Mouse (Mus musculus) limb, embryonic 14.5 days (tissue): ENCODE results near the gene Asb17. TPM values are rescaled to one million over a fixed set of nuclear protein-coding genes. Genes with fewer than 3 reads are reported as not detected.

Experiments used
- ATAC-seq: fragments of 200-750 bp; cut with Nextera tagmentation; 2 replicates; pipeline ENCODE4 v1.8.0; 2017; ENCODE audit warnings: low read depth, moderate number of reproducible peaks, moderate TSS enrichment; ENCODE audit not compliant: low FRiP score
- DNase-seq: peaks from one replicate; pipeline ENCODE4 v3.0.0-alpha.2; 2015; ENCODE audit warnings: low spot score
- H3K27ac ChIP-seq: fragments of 300-500 bp; sonication (generic); replicated peaks from 2 replicates; pipeline ENCODE4 v1.5.1; 2014; ENCODE audit warnings: low read depth, mild to moderate bottlenecking, low read length, moderate library complexity, mixed read lengths
- H3K27me3 ChIP-seq: fragments of 300-500 bp; sonication (generic); 2 replicates; pipeline ENCODE4 v1.6.1; 2014; ENCODE audit warnings: low read length, mixed read lengths; ENCODE audit not compliant: control insufficient read depth, insufficient read depth
- H3K36me3 ChIP-seq: fragments of 300-500 bp; sonication (generic); 2 replicates; pipeline ENCODE4 v1.6.1; 2014; ENCODE audit warnings: mild to moderate bottlenecking, low read length, moderate library complexity, mixed read lengths; ENCODE audit not compliant: control insufficient read depth, insufficient read depth
- H3K4me1 ChIP-seq: fragments of 300-500 bp; sonication (generic); 2 replicates; pipeline ENCODE4 v1.6.1; 2014; ENCODE audit warnings: antibody characterized with exemption, low read length, mixed read lengths; ENCODE audit not compliant: control insufficient read depth, insufficient read depth
- H3K4me2 ChIP-seq: fragments of 300-500 bp; sonication (generic); replicated peaks from 2 replicates; pipeline ENCODE4 v1.6.1; 2014; ENCODE audit warnings: low read depth, mild to moderate bottlenecking, low read length, moderate library complexity; ENCODE audit not compliant: severe bottlenecking
- H3K4me3 ChIP-seq: fragments of 300-500 bp; sonication (generic); replicated peaks from 2 replicates; pipeline ENCODE4 v1.5.1; 2014; ENCODE audit warnings: low read length
- H3K9ac ChIP-seq: fragments of 300-500 bp; sonication (generic); 2 replicates; pipeline ENCODE4 v1.6.1; 2014; ENCODE audit warnings: mild to moderate bottlenecking, low read depth, low read length, moderate library complexity; ENCODE audit not compliant: severe bottlenecking
- H3K9me3 ChIP-seq: fragments of 300-500 bp; sonication (generic); 2 replicates; pipeline ENCODE4 v1.6.1; 2016; ENCODE audit warnings: low read length; ENCODE audit not compliant: control insufficient read depth
- POLR2A ChIP-seq: fragments of 200-500 bp; IDR thresholded peaks from 2 replicates; pipeline ENCODE4 v1.8.0; 2012; ENCODE audit warnings: inconsistent platforms, mild to moderate bottlenecking, moderate library complexity, borderline replicate concordance; ENCODE audit not compliant: insufficient read depth, insufficient read length; ENCODE audit errors: extremely low read depth
- WGBS: fragments of 180-500 bp; shearing (Covaris S2); extraction: QIAGEN DNeasy Blood & Tissue Kit; methylation state at CpG from one replicate; pipeline ENCODE4 v1.1.7; 2014; 5-methylcytosine and 5-hydroxymethylcytosine counted together
- polyA plus RNA-seq, 2 experiments: library from polyadenylated mRNA; depleted of rRNA in 1 of 2; stranded (reverse) in 1 of 2; unstranded in 1 of 2; fragments of >200 nt; fragmentation: Nextera tagmentation in 1 of 2; extraction: Ambion mirVana in 1 of 2; gene quantifications; 2 replicates each; pipeline versions ENCODE4 v1.2.1 to v1.2.3; 2012 to 2014

The Asb17 gene
- polyA plus RNA-seq, 2 experiments: 0.41 to 1.4 TPM

DNA sequence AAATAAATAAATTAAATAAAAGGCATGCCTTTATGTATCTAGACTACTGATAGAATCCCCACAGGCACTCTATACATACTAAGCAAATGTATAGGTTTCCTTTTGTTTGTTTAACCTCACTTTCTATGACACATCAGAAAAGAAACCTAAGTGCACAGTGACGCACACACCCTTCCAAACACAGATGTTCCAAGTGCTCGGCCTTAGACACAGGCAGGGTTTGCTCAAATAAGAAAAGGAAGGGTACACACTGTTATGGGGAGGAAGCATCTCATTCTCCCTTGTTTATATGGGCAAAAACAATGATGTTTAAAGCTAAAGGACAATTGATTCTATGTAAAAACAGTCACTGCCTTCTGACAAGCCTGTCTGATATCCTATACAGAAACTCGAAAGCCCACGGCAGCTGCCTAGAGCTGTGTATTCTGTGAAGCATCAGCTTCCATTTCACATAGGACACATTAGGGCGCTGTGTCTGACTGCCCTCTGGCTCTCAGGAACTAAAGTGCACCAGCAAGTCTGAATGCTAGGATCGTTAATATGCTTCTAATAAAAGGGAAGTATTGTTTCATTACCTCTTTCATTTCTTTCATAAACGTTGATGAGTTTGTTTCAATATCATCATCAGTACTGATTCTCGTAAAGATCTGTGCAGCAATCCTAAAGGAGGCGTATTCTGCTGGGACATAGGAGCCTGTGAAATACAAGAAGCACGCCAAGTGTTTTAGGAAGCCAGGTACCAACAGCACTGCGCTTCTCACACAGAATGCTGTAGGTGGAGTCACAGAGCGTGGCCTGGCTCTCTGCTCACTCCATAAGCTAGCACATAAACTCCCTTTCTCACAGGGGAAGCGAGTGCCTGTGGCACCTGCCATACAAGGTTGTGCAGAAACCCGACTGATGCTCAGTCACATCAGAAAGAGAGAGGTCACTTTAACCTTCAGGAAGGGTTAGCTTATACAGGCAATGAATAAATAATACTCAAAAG, 23.4 kb downstream of the Asb17 start:
- Histone ChIP-seq H3K4me3 (no peak overlapping the region), H3K4me1 (no peaks in the 10 kb centered on the region), H3K27ac (no peak overlapping the region), H3K27me3 (no peaks in the 10 kb centered on the region), H3K9ac (no peak overlapping the region), H3K36me3 (no peaks in the 10 kb centered on the region), H3K4me2 (no peak overlapping the region), H3K9me3 (no peaks in the 10 kb centered on the region)
- WGBS: 60% methylated on average over 14 of the region's 14 CpGs
- TF ChIP-seq POLR2A: no peak
- ATAC-seq (no peak; the same call in 1 of the 2 replicates), DNase-seq (no peak)

DNA sequence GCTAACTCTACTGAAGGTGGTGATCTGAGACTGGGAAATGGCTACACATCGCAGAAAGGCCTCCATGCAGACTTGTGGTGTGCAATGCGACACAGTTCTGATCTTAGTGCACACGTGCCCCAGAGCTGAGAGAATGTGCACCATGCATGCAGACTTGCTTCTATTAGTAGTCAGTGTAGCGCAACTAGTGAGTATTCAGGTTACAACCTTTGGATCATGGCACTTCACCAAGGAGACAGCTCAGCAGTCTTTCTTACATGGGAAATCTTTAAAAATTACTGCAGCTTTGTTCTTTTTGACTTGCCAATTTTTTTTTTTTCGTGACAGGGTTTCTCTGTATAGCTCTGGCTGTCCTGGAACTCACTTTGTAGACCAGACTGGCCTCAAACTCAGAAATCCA, 27.4 kb downstream of the Asb17 start:
- DNase-seq (no peak), ATAC-seq (no peak)
- no peaks in the 10 kb centered on the region for H3K27me3 ChIP-seq
- TF ChIP-seq POLR2A: no peak
- H3K4me3 ChIP-seq: no peak overlapping the region
- no peak overlapping the region for H3K27ac ChIP-seq
- H3K4me2 ChIP-seq: no peak overlapping the region
- H3K9me3 ChIP-seq: no peaks in the 10 kb centered on the region
- no peaks in the 10 kb centered on the region for H3K4me1 ChIP-seq
- H3K9ac ChIP-seq: no peak overlapping the region
- WGBS: 83% methylated on average over 5 of the region's 5 CpGs
- no peaks in the 10 kb centered on the region for H3K36me3 ChIP-seq

DNA sequence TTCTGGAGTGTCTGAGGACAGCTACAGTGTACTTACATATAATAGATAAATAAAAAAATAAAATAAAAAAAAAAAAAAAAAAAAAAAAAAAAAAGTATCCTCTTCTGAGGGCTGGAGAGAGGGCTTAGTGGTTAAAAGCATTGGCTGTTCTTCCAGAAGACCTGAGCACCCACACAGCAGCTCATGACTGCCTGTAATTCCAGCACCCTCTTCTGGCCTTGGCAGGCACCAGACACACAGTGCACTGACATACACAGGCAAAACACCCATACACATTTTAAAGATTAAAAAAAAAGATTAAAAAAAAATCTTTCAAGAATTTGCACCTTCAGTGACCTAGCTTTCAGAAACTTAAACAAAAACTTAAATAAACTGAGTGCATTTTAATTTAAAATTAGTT, 42.3 kb downstream of the Asb17 start:
- Histone ChIP-seq H3K4me1 (no peaks in the 10 kb centered on the region), H3K36me3 (no peaks in the 10 kb centered on the region), H3K4me3 (no peak overlapping the region), H3K27me3 (no peaks in the 10 kb centered on the region), H3K9ac (no peak overlapping the region), H3K9me3 (no peaks in the 10 kb centered on the region), H3K27ac (no peak overlapping the region), H3K4me2 (no peak overlapping the region)
- no peak for TF ChIP-seq POLR2A
- no peak for ATAC-seq
- DNase-seq: no peak

DNA sequence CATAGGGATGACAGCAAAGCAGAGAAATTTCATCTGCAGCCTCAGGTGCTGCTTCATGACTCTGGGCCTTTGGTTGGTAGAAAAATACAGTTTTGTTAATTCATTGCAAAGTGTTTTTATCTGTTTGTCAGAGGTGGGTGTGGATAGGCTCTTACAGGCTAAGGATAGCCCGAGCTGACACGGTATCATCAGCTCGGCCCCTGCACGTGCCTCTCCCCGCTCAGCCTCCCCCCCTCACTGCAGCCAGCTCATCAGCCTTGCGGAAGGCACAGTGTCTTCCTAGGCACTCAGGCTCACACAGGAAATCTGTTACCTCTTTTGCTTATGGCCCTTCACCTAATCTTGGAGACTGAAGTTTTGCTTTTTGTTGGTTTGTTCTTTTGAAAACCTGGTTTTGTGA, 44.1 kb downstream of the Asb17 start:
- no peak for TF ChIP-seq POLR2A
- Histone ChIP-seq H3K27me3 (no peaks in the 10 kb centered on the region), H3K27ac (no peak overlapping the region), H3K4me3 (no peak overlapping the region), H3K9ac (no peak overlapping the region), H3K36me3 (no peaks in the 10 kb centered on the region), H3K4me2 (no peak overlapping the region), H3K9me3 (no peaks in the 10 kb centered on the region), H3K4me1 (no peaks in the 10 kb centered on the region)
- no peak for DNase-seq
- WGBS: 71% methylated on average over 6 of the region's 6 CpGs
- ATAC-seq: no peak

DNA sequence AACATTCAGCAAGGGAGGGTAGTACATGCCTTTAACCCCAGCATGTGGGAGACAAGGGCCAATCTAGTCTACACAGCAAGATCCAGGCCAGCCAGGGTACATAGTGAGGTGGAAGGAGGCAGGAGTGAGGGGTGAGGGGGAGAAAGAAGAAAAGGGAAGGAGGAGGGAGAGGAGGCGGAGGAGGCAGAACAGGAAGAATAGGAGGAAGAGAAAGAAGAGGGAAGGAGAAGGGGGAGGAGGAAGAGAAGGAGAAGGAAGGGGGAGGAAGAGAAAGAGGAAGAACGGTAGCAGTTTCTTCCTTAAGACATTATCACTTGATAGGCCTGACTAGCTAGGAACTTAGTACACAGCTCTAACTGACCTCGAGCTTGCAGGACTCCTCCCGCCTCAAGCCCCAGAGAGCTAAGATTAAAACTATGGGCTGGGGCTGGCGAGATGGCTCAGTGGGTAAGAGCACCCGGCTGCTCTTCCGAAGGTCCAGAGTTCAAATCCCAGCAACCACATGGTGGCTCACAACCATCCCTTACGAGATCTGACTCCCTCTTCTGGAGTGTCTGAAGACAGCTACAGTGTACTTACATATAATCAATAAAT, 45.3 kb downstream of the Asb17 start:
- TF ChIP-seq POLR2A: no peak
- H3K4me1 ChIP-seq: no peaks in the 10 kb centered on the region
- no peak overlapping the region for H3K4me3 ChIP-seq
- H3K27me3 ChIP-seq: no peaks in the 10 kb centered on the region
- no peak overlapping the region for H3K27ac ChIP-seq
- H3K9me3 ChIP-seq: no peaks in the 10 kb centered on the region
- ATAC-seq (no peak), DNase-seq (no peak)
- no peak overlapping the region for H3K4me2 ChIP-seq
- H3K9ac ChIP-seq: no peak overlapping the region
- no peaks in the 10 kb centered on the region for H3K36me3 ChIP-seq
- WGBS: 79% methylated on average over 7 of the region's 8 CpGs
